Mouse (Mus musculus): ENCODE data around the gene Pm20d1.
"Not testable (repeated sequence)": the region's sequence is repeated elsewhere in the genome, so short reads cannot be mapped to it uniquely, and the experiment has no call there.

The Pm20d1 gene

DNA sequence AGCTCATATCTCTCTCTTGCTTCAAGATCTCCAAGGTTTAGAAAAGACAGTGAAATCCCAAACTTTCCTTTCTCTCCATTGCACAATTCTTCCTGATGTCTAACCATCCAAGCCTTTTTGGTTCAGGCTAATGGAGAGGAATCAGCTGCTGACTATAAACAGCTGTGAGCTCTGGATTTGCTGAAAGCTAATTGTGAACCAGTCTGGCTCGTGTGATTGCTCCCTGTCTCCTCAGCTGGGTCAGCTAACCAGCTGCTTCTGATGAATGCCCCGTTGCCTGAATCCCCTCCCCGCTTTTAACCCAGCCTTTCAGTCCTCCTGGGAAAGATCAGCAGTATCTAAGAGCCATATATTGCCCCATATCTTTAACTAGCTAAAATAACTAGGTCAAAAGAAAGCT is 2.6 kb upstream of the Pm20d1 start:
- peak; percentile 23 for DNase-seq (ENCODE audit: low read depth, low spot score)

GRCm38 (mm10) chr1:131795171-131795570 is 2.0 kb upstream of the Pm20d1 start:
- DNase-seq (ENCODE audit: low read depth, low spot score): no peak

DNA sequence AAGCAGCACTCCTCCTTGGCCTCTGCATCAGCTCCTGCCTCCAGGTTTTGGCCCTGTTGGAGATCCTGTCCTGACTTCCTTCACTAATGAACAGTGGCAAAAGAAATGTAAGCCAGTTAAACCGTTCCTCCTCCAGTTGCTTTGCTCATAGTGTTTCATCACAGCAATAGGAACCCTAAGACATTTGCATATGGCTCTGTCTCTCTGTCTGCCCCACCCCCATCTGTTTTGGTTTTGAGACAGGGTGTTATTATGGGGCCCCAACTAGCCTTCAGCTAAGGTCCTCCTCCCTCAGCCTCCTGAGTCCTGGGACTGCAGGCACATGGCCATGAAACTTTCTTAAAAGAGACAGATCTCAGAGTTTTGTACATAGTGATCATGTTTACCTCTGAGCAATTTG is 2.8 kb downstream of the Pm20d1 start:
- no peak for DNase-seq (ENCODE audit: low read depth, low spot score)

- no peak for DNase-seq (ENCODE audit: low read depth, low spot score)
These were observed 3.9 kb downstream of the Pm20d1 start for GRCm38 (mm10) chr1:131801071-131801470.

DNA sequence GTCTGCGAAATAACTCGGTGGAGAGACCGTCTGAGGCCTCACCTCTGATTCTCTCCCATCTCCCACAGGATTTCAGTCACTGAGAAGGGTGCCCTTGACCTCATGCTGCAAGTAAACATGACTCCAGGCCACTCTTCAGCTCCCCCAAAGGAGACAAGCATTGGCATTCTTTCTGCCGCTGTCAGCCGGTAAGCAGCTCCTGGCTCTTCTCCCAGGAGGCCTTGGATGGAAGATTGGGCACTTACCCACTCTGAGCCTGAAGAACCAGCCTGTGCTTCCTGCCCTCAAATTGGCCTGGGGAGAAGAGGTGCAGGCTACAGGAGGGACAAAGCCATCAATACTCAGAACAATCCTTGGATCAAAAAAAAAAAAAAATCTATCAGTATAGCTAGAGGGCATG is 5.5 kb downstream of the Pm20d1 start:
- no peak for DNase-seq (ENCODE audit: low read depth, low spot score)

DNA sequence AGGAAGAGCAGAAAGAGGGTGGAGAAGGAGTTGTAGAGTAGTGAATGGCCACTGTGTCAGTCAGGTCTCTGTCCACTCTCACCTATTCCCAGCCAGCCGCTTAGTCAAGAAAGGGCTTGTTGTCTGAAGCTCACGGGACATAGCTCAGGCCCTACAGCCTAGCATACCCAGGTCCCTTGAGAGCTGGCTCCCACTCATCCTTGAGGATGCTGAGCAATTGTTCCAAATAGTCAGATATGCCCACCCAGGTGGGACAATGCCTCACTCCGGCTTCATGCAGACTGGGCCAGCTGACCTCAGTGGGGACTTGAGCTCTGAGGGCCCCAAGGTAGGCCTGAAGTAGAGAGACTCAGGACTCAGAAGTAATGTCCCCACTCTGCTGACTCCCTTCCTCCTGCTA is 7.0 kb downstream of the Pm20d1 start:
- DNase-seq (ENCODE audit: low read depth, low spot score): no peak

DNA sequence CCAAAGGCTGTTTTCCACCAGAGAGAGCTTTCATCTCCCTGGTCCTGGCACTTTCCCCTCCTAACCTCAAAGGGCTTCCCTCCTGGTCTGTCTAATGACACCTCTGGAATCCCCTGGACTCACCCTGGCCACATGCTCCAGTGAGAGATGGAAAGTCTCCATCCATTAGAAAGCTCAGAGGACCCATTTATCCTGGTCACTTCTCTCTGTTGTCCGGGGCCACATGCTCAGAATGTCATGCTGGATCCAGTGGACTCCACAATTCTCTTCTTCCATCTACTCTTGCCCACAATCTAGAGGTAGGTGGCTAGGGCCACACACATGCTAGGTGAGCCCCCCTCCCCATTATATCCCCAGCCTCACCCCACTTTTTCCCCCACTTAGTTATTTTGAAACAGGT is 11.8 kb downstream of the Pm20d1 start:
- no peak for DNase-seq (ENCODE audit: low read depth, low spot score)

DNA sequence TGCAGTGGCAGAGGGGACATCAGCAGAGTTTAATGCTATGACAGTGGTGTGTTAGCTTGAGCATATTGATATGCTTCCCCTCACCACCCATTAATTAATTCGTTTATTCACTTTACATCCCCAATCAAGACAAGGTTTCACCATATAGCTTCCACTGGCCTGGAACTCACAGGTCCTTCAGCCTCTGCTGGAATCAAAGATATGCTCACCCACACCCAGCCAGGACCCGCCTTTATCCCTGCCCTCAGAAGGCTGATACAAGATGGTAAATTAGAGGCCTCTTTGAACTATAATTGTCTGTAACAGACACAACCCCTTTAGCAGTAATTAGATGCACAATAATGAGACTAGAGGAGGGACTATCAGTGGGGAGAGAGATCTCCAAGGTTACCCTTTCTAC is 12.5 kb downstream of the Pm20d1 start:
- DNase-seq (ENCODE audit: low read depth, low spot score): no peak

GRCm38 (mm10) chr1:131811393-131811792 is 14.2 kb downstream of the Pm20d1 start:
- DNase-seq (ENCODE audit: low read depth, low spot score): no peak

DNA sequence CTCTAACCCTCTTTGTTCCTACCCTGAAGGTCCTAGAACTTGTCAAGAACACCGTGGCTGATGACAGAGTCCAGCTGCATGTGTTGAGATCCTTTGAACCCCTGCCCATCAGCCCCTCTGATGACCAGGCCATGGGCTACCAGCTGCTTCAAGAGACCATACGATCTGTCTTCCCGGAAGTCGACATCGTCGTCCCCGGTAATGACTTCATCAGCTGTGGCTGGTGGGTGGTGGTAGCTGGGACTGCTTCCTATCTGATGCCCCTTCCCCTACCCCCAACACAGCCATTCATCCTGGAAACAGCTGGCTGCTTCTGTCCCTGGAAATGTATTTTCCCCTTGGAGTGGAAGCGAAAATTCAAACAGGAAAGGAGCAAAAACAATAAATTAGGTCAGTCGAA is 14.8 kb downstream of the Pm20d1 start:
- DNase-seq (ENCODE audit: low read depth, low spot score): no peak

- DNase-seq (ENCODE audit: low read depth, low spot score): no peak
These were observed 15.6 kb downstream of the Pm20d1 start for GRCm38 (mm10) chr1:131812631-131813295.

DNA sequence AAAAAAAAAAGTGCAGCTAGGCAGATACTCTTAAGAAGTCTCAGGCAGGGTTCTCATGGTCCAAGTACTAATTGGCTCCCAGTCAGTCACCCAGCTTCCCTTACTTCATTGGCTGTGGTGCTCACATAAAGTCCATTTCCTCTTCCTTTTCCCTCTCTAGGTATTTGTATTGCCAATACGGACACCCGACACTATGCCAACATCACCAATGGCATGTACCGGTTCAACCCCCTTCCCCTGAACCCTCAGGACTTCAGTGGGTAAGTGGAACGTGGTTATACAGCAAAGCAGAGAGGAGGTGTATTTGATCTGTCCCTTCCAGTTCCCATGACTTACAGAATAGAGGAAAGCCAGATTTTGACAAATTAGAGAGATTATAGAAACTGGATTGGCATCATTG is 16.6 kb downstream of the Pm20d1 start:
- no peak for DNase-seq (ENCODE audit: low read depth, low spot score)

DNA sequence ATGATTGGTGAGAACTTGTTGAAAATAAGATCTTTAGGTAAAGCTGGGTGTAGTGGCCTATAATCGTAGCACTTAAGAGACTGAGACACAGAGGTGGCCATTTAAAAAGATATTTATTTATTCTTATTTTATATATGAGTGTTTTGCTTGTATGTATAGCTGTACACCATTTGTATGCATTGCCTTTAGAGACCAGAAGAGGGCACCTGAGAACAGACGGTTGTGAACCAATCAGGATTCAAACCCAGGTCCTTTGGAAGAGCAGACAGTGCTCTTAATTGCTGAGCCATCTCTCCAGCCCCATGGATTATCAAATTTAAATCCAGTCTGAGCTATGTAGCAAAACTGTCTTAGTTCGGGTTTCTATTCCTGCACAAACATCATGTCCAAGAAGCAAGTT is 17.0 kb downstream of the Pm20d1 start:
- DNase-seq (ENCODE audit: low read depth, low spot score): no peak

GRCm38 (mm10) chr1:131816886-131817285 is 19.7 kb downstream of the Pm20d1 start:
- DNase-seq (ENCODE audit: low read depth, low spot score): no peak

DNA sequence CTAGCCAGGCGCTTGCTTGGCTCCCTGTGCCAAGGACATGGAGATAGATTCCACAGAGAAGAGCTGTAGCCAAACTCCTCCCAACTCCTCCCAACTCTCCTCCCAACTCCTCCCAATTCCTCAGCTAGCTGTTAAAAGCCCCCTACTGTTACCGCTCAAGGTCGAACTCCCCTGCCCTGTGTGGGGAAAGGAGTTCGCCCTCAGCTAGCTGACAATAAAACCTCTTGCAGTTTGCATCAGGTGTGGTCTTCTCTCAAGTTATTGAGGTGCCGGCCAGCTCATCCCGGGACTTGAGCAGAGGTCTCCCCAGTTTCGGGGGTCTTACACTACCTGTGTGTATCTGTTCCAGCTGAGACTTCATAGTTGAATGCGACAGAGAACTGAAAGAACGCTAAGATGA is 23.2 kb downstream of the Pm20d1 start:
- not testable (repeated sequence) for DNase-seq (ENCODE audit: low read depth, low spot score)

DNA sequence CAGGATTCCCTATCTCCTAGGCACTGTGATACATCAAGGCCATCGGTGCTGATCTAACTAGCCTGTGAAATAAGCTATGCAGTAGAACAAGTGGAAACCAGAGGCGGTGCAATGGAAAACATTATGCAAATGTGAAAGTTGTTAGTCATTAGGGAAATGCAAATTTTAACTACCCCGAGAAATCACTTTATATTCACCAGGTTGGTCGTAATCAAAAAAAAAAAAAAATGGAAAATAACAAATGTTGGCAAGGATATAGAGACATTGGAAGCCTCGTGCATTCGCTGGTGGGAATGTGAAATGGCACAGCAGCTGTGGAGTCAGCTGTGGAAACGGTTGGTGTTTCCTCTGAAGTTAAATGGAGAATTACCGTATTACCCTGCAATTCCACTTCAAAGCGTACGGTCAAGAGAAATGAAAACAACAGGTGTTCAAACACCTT is 23.7 kb downstream of the Pm20d1 start:
- no peak for DNase-seq (ENCODE audit: low read depth, low spot score)

- no peak for DNase-seq (ENCODE audit: low read depth, low spot score)
These were observed 25.1 kb downstream of the Pm20d1 start for GRCm38 (mm10) chr1:131822292-131822691.

GRCm38 (mm10) chr1:131822856-131823492 is 25.8 kb downstream of the Pm20d1 start:
- no peak for DNase-seq (ENCODE audit: low read depth, low spot score)

DNA sequence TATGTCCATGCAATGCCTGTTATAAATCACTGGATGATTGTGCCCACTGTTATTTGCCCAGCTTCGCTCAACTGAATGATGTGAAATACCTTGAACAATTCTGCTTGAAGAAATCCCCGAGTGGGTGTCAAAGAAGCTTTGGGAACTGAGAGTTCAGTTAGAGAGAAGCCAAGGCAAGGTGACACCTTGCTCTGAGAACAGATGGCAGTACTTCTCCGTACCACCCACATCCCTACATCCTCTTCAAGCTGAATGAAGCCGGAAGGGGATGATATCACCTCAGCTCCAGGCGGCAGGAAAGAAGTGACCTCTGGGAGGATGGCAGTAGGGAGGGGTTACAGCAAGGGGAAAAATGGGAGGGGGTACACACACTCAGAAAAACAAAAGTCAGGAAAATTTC is 26.4 kb downstream of the Pm20d1 start:
- no peak for DNase-seq (ENCODE audit: low read depth, low spot score)

GRCm38 (mm10) chr1:131824528-131825181 is 27.5 kb downstream of the Pm20d1 start:
- peak; percentile 19 for DNase-seq (ENCODE audit: low read depth, low spot score)

DNA sequence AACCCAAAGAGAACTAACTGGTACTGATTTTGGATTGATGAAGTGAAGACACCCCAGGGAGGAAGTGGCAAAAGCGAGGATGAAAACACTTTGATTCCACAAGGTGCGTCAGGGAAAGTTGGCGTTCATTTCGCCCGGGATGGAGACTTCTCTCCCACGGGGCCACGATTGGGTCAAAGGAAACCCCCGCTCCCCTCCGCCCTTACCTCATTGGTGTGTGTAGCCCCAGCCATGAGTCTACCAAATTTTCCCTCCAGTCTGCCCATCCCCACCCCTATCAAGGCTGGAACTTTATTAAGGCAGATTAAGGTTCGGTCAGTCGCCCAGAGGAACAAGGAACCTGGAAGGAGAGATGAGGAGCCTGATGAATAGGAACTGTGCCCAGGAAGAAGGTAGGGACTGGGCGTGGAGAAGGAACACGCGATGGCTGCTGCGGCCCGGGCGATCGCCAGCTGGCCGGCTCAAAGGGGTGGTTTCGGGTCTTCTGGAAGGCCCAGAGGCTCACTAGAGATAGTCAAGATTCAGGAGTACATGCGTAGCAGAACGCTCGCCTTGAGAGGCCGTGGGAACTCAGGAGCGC is 30.1 kb downstream of the Pm20d1 start, which contains the start of gene Slc41a1:
Gene Slc41a1 (plus strand): TSS at position 287 of the 580 bp plus-strand sequence.
- DNase-seq (ENCODE audit: low read depth, low spot score): no peak

- DNase-seq (ENCODE audit: low read depth, low spot score): peak; percentile 96
These were observed 30.6 kb downstream of the Pm20d1 start for GRCm38 (mm10) chr1:131827787-131828258.

All from forelimb bud, embryonic 11.5 days (tissue).